Mouse (Mus musculus): ENCODE results near the gene Ace. TPM values are rescaled to one million over a fixed set of nuclear protein-coding genes. Genes with fewer than 3 reads are reported as not detected.

Ace gene
- total RNA-seq, 1 experiment = 1.4 TPM

- TF ChIP-seq MAFK (IDR thresholded peaks at IDR 0.05; ENCODE audit: insufficient read depth, low read depth, low read length) (no peak), ZNF384 (IDR thresholded peaks at IDR 0.05; ENCODE audit: low read depth, low read length) (no peak), HCFC1 (IDR thresholded peaks at IDR 0.05; ENCODE audit: borderline replicate concordance, insufficient read depth, low read length) (no peak), CHD2 (IDR thresholded peaks at IDR 0.05; ENCODE audit: low read depth, low read length) (no peak), ZC3H11A (IDR thresholded peaks at IDR 0.05; ENCODE audit: borderline replicate concordance, low read depth, low read length) (no peak)
- Histone ChIP-seq H3K9me3 (ENCODE audit: control insufficient read depth, insufficient read depth, low read depth, low read length) (no peaks in the 10 kb centered on the region), H3K36me3 (ENCODE audit: control insufficient read depth, insufficient read depth, low read length, poor library complexity, severe bottlenecking) (no peaks in the 10 kb centered on the region), H3K4me1 (ENCODE audit: control insufficient read depth in 2 of 2, insufficient read depth in 2 of 2, low read length in 2 of 2, poor library complexity in 1 of 2) (peaks cover 0 to 3% of the 10 kb centered on the region in 2 experiments; a peak in 2 of 4 replicates), H3K27ac (ENCODE audit: insufficient read depth, low read depth, low read length, poor library complexity, severe bottlenecking) (no peak within 1 kb of the TSS), H3K4me3 (ENCODE audit: insufficient read depth in 1 of 2, low read depth in 1 of 2, low read length in 2 of 2, poor library complexity in 1 of 2, severe bottlenecking in 1 of 2) (no peak within 1 kb of the TSS), H3K9ac (ENCODE audit: insufficient read depth, low read depth, low read length, poor library complexity, severe bottlenecking) (no peak within 1 kb of the TSS)
- DNase-seq (ENCODE audit: low read depth, low spot score) = no peak
- in situ Hi-C loops (cut with MboI; ENCODE audit: low sequenced_read_pairs in 2 of 2, unreplicated experiment in 2 of 2) = no loop called here
Observed at GRCm38 (mm10) chr11:105994375-105994774, 26.6 kb downstream of the Ace start, which contains the start of gene Ace3. Gene Ace3, plus strand, starts transcription at chr11:105994675.

- Histone ChIP-seq H3K4me1 (ENCODE audit: control insufficient read depth in 2 of 2, insufficient read depth in 2 of 2, low read length in 2 of 2, poor library complexity in 1 of 2) (no peaks in the 10 kb centered on the region), H3K9ac (ENCODE audit: insufficient read depth, low read depth, low read length, poor library complexity, severe bottlenecking) (no peak overlapping the region), H3K36me3 (ENCODE audit: control insufficient read depth, insufficient read depth, low read length, poor library complexity, severe bottlenecking) (no peaks in the 10 kb centered on the region), H3K4me3 (ENCODE audit: insufficient read depth in 1 of 2, low read depth in 1 of 2, low read length in 2 of 2, poor library complexity in 1 of 2, severe bottlenecking in 1 of 2) (no peak overlapping the region), H3K9me3 (ENCODE audit: control insufficient read depth, insufficient read depth, low read depth, low read length) (no peaks in the 10 kb centered on the region), H3K27ac (ENCODE audit: insufficient read depth, low read depth, low read length, poor library complexity, severe bottlenecking) (no peak overlapping the region)
- DNase-seq (ENCODE audit: low read depth, low spot score) = no peak
- TF ChIP-seq MAFK (IDR thresholded peaks at IDR 0.05; ENCODE audit: insufficient read depth, low read depth, low read length) (no peak), HCFC1 (IDR thresholded peaks at IDR 0.05; ENCODE audit: borderline replicate concordance, insufficient read depth, low read length) (no peak), CHD2 (IDR thresholded peaks at IDR 0.05; ENCODE audit: low read depth, low read length) (no peak), ZNF384 (IDR thresholded peaks at IDR 0.05; ENCODE audit: low read depth, low read length) (no peak), ZC3H11A (IDR thresholded peaks at IDR 0.05; ENCODE audit: borderline replicate concordance, low read depth, low read length) (no peak)
- in situ Hi-C loops (cut with MboI; ENCODE audit: low sequenced_read_pairs in 2 of 2, unreplicated experiment in 2 of 2) = no loop called here
Observed at GRCm38 (mm10) chr11:106000062-106000461, 32.3 kb downstream of the Ace start.

- TF ChIP-seq ZC3H11A (IDR thresholded peaks at IDR 0.05; ENCODE audit: borderline replicate concordance, low read depth, low read length) (no peak; the same call in 1 of the 2 replicates), MAFK (IDR thresholded peaks at IDR 0.05; ENCODE audit: insufficient read depth, low read depth, low read length) (no peak), CHD2 (IDR thresholded peaks at IDR 0.05; ENCODE audit: low read depth, low read length) (no peak), HCFC1 (IDR thresholded peaks at IDR 0.05; ENCODE audit: borderline replicate concordance, insufficient read depth, low read length) (no peak), ZNF384 (IDR thresholded peaks at IDR 0.05; ENCODE audit: low read depth, low read length) (no peak)
- no peak overlapping the region for H3K27ac ChIP-seq (ENCODE audit: insufficient read depth, low read depth, low read length, poor library complexity, severe bottlenecking)
- no peaks in the 10 kb centered on the region for H3K9me3 ChIP-seq (ENCODE audit: control insufficient read depth, insufficient read depth, low read depth, low read length)
- H3K4me1 ChIP-seq (ENCODE audit: control insufficient read depth in 2 of 2, insufficient read depth in 2 of 2, low read length in 2 of 2, poor library complexity in 1 of 2) = no peaks in the 10 kb centered on the region
- no peak for DNase-seq (ENCODE audit: low read depth, low spot score)
- no peak overlapping the region for H3K9ac ChIP-seq (ENCODE audit: insufficient read depth, low read depth, low read length, poor library complexity, severe bottlenecking)
- no peaks in the 10 kb centered on the region for H3K36me3 ChIP-seq (ENCODE audit: control insufficient read depth, insufficient read depth, low read length, poor library complexity, severe bottlenecking)
- no peak overlapping the region for H3K4me3 ChIP-seq (ENCODE audit: insufficient read depth in 1 of 2, low read depth in 1 of 2, low read length in 2 of 2, poor library complexity in 1 of 2, severe bottlenecking in 1 of 2)
- in situ Hi-C loops (cut with MboI; ENCODE audit: low sequenced_read_pairs in 2 of 2, unreplicated experiment in 2 of 2) = no loop called here
Observed at GRCm38 (mm10) chr11:106001718-106002117, 34.0 kb downstream of the Ace start.

GRCm38 (mm10) chr11:106004576-106004975 lies 36.8 kb downstream of the Ace start:
- no peak overlapping the region for H3K4me3 ChIP-seq (ENCODE audit: insufficient read depth in 1 of 2, low read depth in 1 of 2, low read length in 2 of 2, poor library complexity in 1 of 2, severe bottlenecking in 1 of 2)
- no peaks in the 10 kb centered on the region for H3K9me3 ChIP-seq (ENCODE audit: control insufficient read depth, insufficient read depth, low read depth, low read length)
- H3K4me1 ChIP-seq (ENCODE audit: control insufficient read depth in 2 of 2, insufficient read depth in 2 of 2, low read length in 2 of 2, poor library complexity in 1 of 2) = no peaks in the 10 kb centered on the region
- H3K36me3 ChIP-seq (ENCODE audit: control insufficient read depth, insufficient read depth, low read length, poor library complexity, severe bottlenecking) = no peaks in the 10 kb centered on the region
- no peak for DNase-seq (ENCODE audit: low read depth, low spot score)
- H3K9ac ChIP-seq (ENCODE audit: insufficient read depth, low read depth, low read length, poor library complexity, severe bottlenecking) = no peak overlapping the region
- TF ChIP-seq ZC3H11A (IDR thresholded peaks at IDR 0.05; ENCODE audit: borderline replicate concordance, low read depth, low read length) (no peak), ZNF384 (IDR thresholded peaks at IDR 0.05; ENCODE audit: low read depth, low read length) (no peak), HCFC1 (IDR thresholded peaks at IDR 0.05; ENCODE audit: borderline replicate concordance, insufficient read depth, low read length) (no peak), MAFK (IDR thresholded peaks at IDR 0.05; ENCODE audit: insufficient read depth, low read depth, low read length) (no peak), CHD2 (IDR thresholded peaks at IDR 0.05; ENCODE audit: low read depth, low read length) (no peak)
- in situ Hi-C loops (cut with MboI; ENCODE audit: low sequenced_read_pairs in 2 of 2, unreplicated experiment in 2 of 2) = no loop called here
- no peak overlapping the region for H3K27ac ChIP-seq (ENCODE audit: insufficient read depth, low read depth, low read length, poor library complexity, severe bottlenecking)

- in situ Hi-C loops (cut with MboI; ENCODE audit: low sequenced_read_pairs in 2 of 2, unreplicated experiment in 2 of 2) = no loop called here
- TF ChIP-seq MAFK (IDR thresholded peaks at IDR 0.05; ENCODE audit: insufficient read depth, low read depth, low read length) (no peak), ZC3H11A (IDR thresholded peaks at IDR 0.05; ENCODE audit: borderline replicate concordance, low read depth, low read length) (no peak), HCFC1 (IDR thresholded peaks at IDR 0.05; ENCODE audit: borderline replicate concordance, insufficient read depth, low read length) (no peak), CHD2 (IDR thresholded peaks at IDR 0.05; ENCODE audit: low read depth, low read length) (no peak), ZNF384 (IDR thresholded peaks at IDR 0.05; ENCODE audit: low read depth, low read length) (no peak)
- Histone ChIP-seq H3K4me3 (ENCODE audit: insufficient read depth in 1 of 2, low read depth in 1 of 2, low read length in 2 of 2, poor library complexity in 1 of 2, severe bottlenecking in 1 of 2) (no peak overlapping the region), H3K4me1 (ENCODE audit: control insufficient read depth in 2 of 2, insufficient read depth in 2 of 2, low read length in 2 of 2, poor library complexity in 1 of 2) (no peaks in the 10 kb centered on the region), H3K36me3 (ENCODE audit: control insufficient read depth, insufficient read depth, low read length, poor library complexity, severe bottlenecking) (no peaks in the 10 kb centered on the region), H3K9ac (ENCODE audit: insufficient read depth, low read depth, low read length, poor library complexity, severe bottlenecking) (no peak overlapping the region), H3K9me3 (ENCODE audit: control insufficient read depth, insufficient read depth, low read depth, low read length) (no peaks in the 10 kb centered on the region), H3K27ac (ENCODE audit: insufficient read depth, low read depth, low read length, poor library complexity, severe bottlenecking) (no peak overlapping the region)
- DNase-seq (ENCODE audit: low read depth, low spot score) = no peak
Observed at GRCm38 (mm10) chr11:106005970-106006369, 38.2 kb downstream of the Ace start.
